Mouse (Mus musculus) liver, postnatal 0 days (tissue): ENCODE results near the gene Timm8a2.

Experiments
- CTCF ChIP-seq: sonication (generic); IDR thresholded peaks from 2 replicates; pipeline ENCODE4 v1.5.1; 2016; ENCODE audit warnings: antibody characterized with exemption, low read depth
- EP300 ChIP-seq: IDR thresholded peaks from 2 replicates; pipeline ENCODE4 v1.6.1; 2016; ENCODE audit warnings: antibody characterized with exemption, low read depth, mild to moderate bottlenecking

DNA sequence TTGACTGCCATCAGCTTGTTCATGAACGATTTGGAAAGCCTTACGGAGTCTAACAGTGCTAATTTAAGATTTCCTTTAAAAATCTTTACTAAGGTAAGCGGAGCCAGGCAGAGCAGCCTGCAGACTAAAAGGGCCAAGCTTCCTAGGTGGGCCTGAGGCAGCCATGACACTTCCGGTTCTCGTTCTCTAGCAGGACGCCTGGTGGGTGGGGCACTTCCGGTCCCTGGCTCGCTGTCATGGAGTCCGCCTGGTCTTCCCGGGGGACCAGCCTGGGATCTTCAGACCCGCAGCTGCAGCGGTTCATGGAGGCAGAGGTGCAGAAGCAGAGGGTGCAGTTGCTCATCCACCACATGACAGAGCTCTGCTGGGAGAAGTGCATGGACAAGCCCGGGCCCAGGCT lies at the start of gene Timm8a2:
- no peak for TF ChIP-seq CTCF
- TF ChIP-seq EP300 = no peak
